Mouse (Mus musculus): ENCODE data around the gene Ankrd54. TPM values are rescaled to one million over a fixed set of nuclear protein-coding genes. Genes with fewer than 3 reads are reported as not detected.

Ankrd54 gene
- 10 to 100 TPM; 55.1 to 58.4 TPM for polyA plus RNA-seq (2017; shearing (Covaris generic))

DNA sequence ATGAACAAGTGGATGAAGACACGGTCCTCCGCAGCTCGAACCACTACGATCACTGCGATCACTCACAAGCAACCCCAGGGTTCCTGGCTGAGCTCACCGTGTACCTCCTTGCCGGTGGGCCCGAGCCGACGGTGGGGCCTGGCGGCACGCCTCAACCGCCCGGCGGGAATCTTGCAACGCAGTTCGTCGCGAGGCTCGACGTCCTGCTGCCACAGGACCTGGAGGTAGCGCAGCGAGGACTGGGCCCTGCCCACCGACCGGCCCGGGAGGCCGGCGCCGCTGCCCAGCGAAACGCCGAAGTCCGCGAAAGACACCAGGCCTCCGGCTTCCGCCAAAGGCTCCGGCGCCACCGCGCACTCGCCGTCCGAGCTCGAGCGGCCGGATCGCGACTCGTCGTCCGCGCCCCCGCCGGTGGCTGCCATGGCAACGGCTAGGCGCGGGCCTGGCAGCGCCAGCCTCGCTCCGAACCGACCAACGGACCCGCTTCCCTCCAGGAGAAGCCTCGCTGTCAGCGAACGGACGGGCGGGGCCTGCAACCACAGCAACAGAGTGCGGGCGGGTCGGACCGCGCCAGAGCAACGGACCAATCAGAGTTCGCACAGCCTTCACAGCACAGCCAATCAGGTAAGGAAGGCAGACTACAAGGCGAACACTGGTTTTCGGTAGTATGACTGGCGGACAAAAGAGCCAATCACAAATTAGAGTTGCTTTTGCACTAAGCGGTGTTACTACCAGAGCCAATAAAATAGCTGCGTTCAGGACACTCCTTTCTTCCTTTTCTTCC is at the start of gene Ankrd54:
Gene Ankrd54 (minus strand): TSS at position 518 of the 784 bp plus-strand sequence.

DNA sequence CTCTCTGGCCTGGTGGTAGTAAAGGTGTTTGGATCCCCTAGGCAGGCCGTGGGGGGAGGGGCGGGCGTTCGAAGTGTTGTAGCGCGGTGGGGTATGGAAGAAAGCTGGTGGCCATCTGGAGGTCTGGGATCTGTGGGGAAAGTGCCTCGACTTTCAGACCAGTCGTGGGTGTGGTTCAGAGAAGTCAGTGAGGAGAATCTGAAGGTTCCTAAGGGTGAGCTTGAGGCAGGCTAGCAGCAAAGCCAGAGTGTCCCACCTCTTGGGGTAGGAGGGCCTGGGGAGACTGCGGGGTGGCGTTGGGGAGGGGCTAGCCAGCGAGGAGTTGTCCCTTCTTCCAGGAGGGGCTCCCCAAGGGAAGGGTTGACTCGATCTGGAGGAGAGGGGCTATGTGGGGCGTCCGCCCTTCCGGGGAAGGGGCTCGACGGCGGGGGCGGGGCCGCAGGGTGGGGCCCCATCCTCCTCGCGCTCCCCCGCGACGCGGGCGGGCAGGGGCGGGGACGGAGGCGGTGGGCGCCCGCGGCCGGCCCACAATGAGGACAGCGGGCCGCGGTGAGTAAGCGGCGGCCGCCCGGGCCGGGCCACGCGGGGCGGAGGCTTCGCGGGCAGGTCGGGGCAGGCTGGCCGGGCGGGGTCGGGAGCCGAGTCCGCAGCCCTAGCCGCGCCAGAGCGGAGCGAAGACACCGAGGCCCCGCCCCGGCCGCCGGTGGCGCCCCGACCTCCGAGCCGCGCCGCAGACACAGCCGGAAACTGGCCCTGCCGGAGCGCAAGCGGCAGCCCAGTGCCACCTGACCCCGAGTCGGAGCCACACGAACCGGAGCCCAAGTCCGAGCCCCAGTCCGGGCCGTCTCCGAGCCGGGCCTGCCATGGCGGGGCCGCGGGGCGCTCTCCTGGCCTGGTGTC is 46.0 kb upstream of the Ankrd54 start, which contains the start of gene Micall1:
Gene Micall1 (plus strand): TSS at position 478 of the 900 bp plus-strand sequence.

DNA sequence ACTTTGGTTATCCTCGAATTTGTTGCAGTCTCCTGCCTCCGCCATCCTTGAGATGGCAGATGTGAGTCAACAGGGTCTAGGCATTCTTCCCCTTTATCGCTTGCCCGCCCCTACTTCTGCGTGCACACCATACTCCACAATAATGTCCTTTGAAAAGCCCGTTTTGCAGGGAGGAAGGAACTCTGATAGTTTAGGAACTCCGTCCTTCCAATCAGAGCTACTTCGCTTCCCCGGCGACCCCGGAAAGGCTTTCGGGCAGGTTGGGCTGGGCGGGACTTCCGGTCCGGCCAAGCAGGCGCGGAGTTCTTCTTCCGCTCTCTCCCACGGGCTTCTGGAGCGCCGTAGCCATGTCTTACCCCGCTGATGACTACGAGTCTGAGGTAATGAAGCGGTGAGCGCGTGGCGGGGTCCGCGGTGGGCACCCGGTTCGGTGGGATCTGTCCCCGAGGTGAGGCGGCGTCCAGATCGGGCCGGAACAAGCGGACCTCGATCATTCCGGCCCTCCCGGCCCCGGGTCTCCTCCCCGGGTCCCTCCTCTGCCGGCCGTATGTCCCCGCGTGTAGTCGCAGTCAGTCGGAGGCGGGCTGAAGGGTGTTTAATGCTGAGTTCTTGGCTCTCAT is 12.3 kb upstream of the Ankrd54 start, which contains the start of gene Eif3l:
Gene Eif3l (plus strand): TSS at position 267 of the 620 bp plus-strand sequence.

DNA sequence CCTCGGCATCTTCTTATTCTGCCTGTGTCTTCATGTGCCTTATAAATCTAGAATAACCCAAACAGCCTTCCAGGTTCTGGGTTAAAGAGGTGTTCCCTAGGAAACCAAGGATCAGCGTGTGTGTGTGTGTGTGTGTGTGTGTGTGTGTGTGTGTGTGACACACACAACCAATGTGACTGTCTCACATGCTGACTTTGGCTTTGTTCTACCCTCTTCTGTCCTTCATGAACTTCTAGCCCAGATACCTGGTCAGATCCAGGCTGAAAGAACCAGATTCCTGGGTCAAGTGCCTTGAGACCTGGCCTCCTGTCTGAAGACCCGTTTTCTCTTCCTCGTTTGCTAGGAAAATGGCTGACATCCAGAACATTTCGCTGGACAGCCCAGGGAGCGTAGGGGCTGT is 21.1 kb downstream of the Ankrd54 start, which contains the start of gene Galr3:
Gene Galr3 (plus strand): TSS at position 301 of the 400 bp plus-strand sequence.

DNA sequence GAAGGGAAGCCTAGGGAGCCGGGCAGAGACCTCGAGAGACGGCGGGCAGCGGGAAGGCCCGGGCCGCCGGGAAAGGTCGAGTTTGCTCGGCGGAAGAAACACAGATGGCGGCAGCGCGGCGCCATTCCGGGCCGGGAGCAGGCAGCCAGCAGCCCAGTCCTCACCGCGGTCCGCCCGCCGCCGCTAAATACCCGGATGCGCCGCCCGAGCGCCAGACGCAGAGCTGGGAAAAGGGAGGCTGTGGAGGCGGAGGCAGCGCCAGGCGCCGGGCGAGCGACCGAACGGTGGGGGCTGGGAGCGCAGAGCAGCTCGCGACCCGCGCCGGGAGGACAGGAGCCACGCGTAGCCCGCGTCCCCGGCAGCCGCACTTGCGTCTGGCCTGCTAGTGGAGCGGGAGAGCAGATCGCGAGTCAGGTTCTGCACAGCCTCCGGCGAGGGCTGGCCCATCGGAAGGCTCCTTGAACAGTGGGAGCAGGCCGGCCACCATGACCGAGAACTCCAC is 34.4 kb downstream of the Ankrd54 start, which contains the start of gene H1f0:
Gene H1f0 (plus strand): TSS at position 214 of the 502 bp plus-strand sequence.

Other genes with a start within 250 kb of the Ankrd54 start
- gene Cdc42ep1, start 220.3 kb downstream of the Ankrd54 start, polyA plus RNA-seq (2017; shearing (Covaris generic)), result under 1 TPM in 1 of 2 experiments, not detected in 1; 0.47 TPM
- not detected for gene Lgals2, start 207.4 kb downstream of the Ankrd54 start, polyA plus RNA-seq (2017; shearing (Covaris generic))
- gene Gga1, start 185.7 kb downstream of the Ankrd54 start, polyA plus RNA-seq (2017; shearing (Covaris generic)), result 10 to 100 TPM; 65.1 to 85.6 TPM
- gene Gm49510, start 163.2 kb downstream of the Ankrd54 start, polyA plus RNA-seq (2017; shearing (Covaris generic)), result 1 to 10 TPM in 1 of 2 experiments, under 1 TPM in 1; 0.51 to 2.8 TPM
- 100 to 1,000 TPM; 194 to 241 TPM for gene Sh3bp1, start 163.1 kb downstream of the Ankrd54 start, polyA plus RNA-seq (2017; shearing (Covaris generic))
- 10 to 100 TPM; 27.2 to 27.9 TPM for gene Pdxp, start 149.0 kb downstream of the Ankrd54 start, polyA plus RNA-seq (2017; shearing (Covaris generic))
- gene Lgals1, start 136.2 kb downstream of the Ankrd54 start, polyA plus RNA-seq (2017; shearing (Covaris generic)), result 100 to 1,000 TPM; 406 to 488 TPM
- 10 to 100 TPM; 44.7 to 55.2 TPM for gene Nol12, start 128.0 kb downstream of the Ankrd54 start, polyA plus RNA-seq (2017; shearing (Covaris generic))
- gene Triobp, start 115.2 kb downstream of the Ankrd54 start, polyA plus RNA-seq (2017; shearing (Covaris generic)), result 100 to 1,000 TPM in 1 of 2 experiments, 10 to 100 TPM in 1; 88.2 to 119 TPM
- gene H1f0, start 34.4 kb downstream of the Ankrd54 start, polyA plus RNA-seq (2017; shearing (Covaris generic)), result 100 to 1,000 TPM; 103 to 105 TPM
- 1 to 10 TPM in 1 of 2 experiments, under 1 TPM in 1; 0.43 to 2.3 TPM for gene Galr3, start 21.0 kb downstream of the Ankrd54 start, polyA plus RNA-seq (2017; shearing (Covaris generic))
- 100 to 1,000 TPM; 142 to 167 TPM for gene Eif3l, start 12.3 kb upstream of the Ankrd54 start, polyA plus RNA-seq (2017; shearing (Covaris generic))
- 10 to 100 TPM; 41.4 to 55.0 TPM for gene Micall1, start 46.0 kb upstream of the Ankrd54 start, polyA plus RNA-seq (2017; shearing (Covaris generic))
- gene Polr2f, start 78.1 kb upstream of the Ankrd54 start, polyA plus RNA-seq (2017; shearing (Covaris generic)), result 100 to 1,000 TPM; 133 to 136 TPM
- gene 1700088E04Rik, start 78.4 kb upstream of the Ankrd54 start, polyA plus RNA-seq (2017; shearing (Covaris generic)), result 1 to 10 TPM; 1.1 to 1.4 TPM
- 1 to 10 TPM in 1 of 2 experiments, under 1 TPM in 1; 0.54 to 1.1 TPM for gene Sox10, start 102.3 kb upstream of the Ankrd54 start, polyA plus RNA-seq (2017; shearing (Covaris generic))
- gene Pick1, start 166.3 kb upstream of the Ankrd54 start, polyA plus RNA-seq (2017; shearing (Covaris generic)), result 10 to 100 TPM; 34.2 to 40.0 TPM
- gene Gm49486, start 166.5 kb upstream of the Ankrd54 start, polyA plus RNA-seq (2017; shearing (Covaris generic)), result under 1 TPM; 0.12 to 0.23 TPM
- gene Slc16a8, start 191.9 kb upstream of the Ankrd54 start, polyA plus RNA-seq (2017; shearing (Covaris generic)), result under 1 TPM; 0.16 to 0.86 TPM
- gene Baiap2l2, start 222.6 kb upstream of the Ankrd54 start, polyA plus RNA-seq (2017; shearing (Covaris generic)), result 1 to 10 TPM; 1.3 to 3.7 TPM